Mouse (Mus musculus): ENCODE data around the gene Grpel1.

- TF ChIP-seq CTCF (IDR thresholded peaks at IDR 0.05; ENCODE audit: low read depth) (no peak), EP300 (IDR thresholded peaks at IDR 0.05; ENCODE audit: low read depth) (no peak)
Measured at GRCm38 (mm10) chr5:36515558-36515957, 50.8 kb downstream of the Grpel1 start.

All from liver, postnatal 0 days (tissue).